Mouse (Mus musculus) spleen, adult 2 months (tissue): ENCODE measurements around the gene Pdlim1.

Experiments used
- CTCF ChIP-seq: fragments of 200-500 bp; IDR thresholded peaks from 2 replicates; pipeline ENCODE4 v1.5.1; 2011; ENCODE audit warnings: mild to moderate bottlenecking, inconsistent platforms; ENCODE audit not compliant: insufficient read depth, insufficient read length, insufficient replicate concordance; ENCODE audit errors: extremely low read depth
- POLR2A ChIP-seq: fragments of 200-500 bp; IDR thresholded peaks from 2 replicates; pipeline ENCODE4 v1.6.1; 2011; ENCODE audit warnings: low read depth, low read length, inconsistent platforms

GRCm38 (mm10) chr19:40277494-40277893 is 5.9 kb upstream of the Pdlim1 start:
- TF ChIP-seq POLR2A (no peak), CTCF (no peak)
